Mouse (Mus musculus): Measurements from ENCODE around the gene Vpreb3.

Vpreb3 gene

GRCm38 (mm10) chr10:75932081-75932678, 10.7 kb upstream of the Vpreb3 start:
- in situ Hi-C loops (cut with MboI, MseI): no loop called here

- in situ Hi-C loops (cut with MboI, MseI): no loop called here
These were observed 10.0 kb upstream of the Vpreb3 start, which contains the start of gene Chchd10 for GRCm38 (mm10) chr10:75932891-75933290. Gene Chchd10 (plus strand): TSS chr10:75933130.

- in situ Hi-C loops (cut with MboI, MseI): no loop called here
These were observed 7.9 kb upstream of the Vpreb3 start for GRCm38 (mm10) chr10:75934991-75935390.

- in situ Hi-C loops (cut with MboI, MseI): no loop called here
These were observed 6.9 kb upstream of the Vpreb3 start, which contains the start of gene Mmp11 for GRCm38 (mm10) chr10:75935680-75936541. Gene Mmp11 (minus strand): TSS chr10:75936496.

- in situ Hi-C loops (cut with MboI, MseI): no loop called here
These were observed 5.8 kb upstream of the Vpreb3 start for GRCm38 (mm10) chr10:75936909-75937667.

GRCm38 (mm10) chr10:75937851-75938643, 4.8 kb upstream of the Vpreb3 start:
- in situ Hi-C loops (cut with MboI, MseI): no loop called here

GRCm38 (mm10) chr10:75939481-75940234, 3.2 kb upstream of the Vpreb3 start:
- in situ Hi-C loops (cut with MboI, MseI): no loop called here

- in situ Hi-C loops (cut with MboI, MseI): no loop called here
These were observed 2.3 kb upstream of the Vpreb3 start, which contains the start of gene Gm867 for GRCm38 (mm10) chr10:75940520-75940919. Gene Gm867 (minus strand): TSS chr10:75940672.

GRCm38 (mm10) chr10:75941042-75941824, 1.6 kb upstream of the Vpreb3 start:
- in situ Hi-C loops (cut with MboI, MseI): no loop called here

- in situ Hi-C loops (cut with MboI, MseI): no loop called here
These were observed 1.4 kb downstream of the Vpreb3 start for GRCm38 (mm10) chr10:75944066-75944772.

GRCm38 (mm10) chr10:75945213-75945612, 2.4 kb downstream of the Vpreb3 start:
- in situ Hi-C loops (cut with MboI, MseI): loop anchor here in 1 of 2 experiments (5.0 kb wide), 1 partner anchor 188 kb away; no protein-coding TSS in a partner anchor

- in situ Hi-C loops (cut with MboI, MseI): loop anchor here in 1 of 2 experiments (5.0 kb wide), 1 partner anchor 189 kb away; no protein-coding TSS in a partner anchor
These were observed 3.0 kb downstream of the Vpreb3 start for GRCm38 (mm10) chr10:75945896-75946295.

GRCm38 (mm10) chr10:75948079-75948478, 5.2 kb downstream of the Vpreb3 start:
- in situ Hi-C loops (cut with MboI, MseI): loop anchor here in 1 of 2 experiments (5.0 kb wide), 1 partner anchor 191 kb away; no protein-coding TSS in a partner anchor

GRCm38 (mm10) chr10:75949053-75950045, 6.5 kb downstream of the Vpreb3 start:
- in situ Hi-C loops (cut with MboI, MseI): loop anchor here (5.0 kb wide), 3 partner anchors 62 to 207 kb away; no protein-coding TSS in a partner anchor

GRCm38 (mm10) chr10:75950791-75951210, 7.9 kb downstream of the Vpreb3 start:
- in situ Hi-C loops (cut with MboI, MseI): loop anchor here (5.0 kb wide), 2 partner anchors 64 to 208 kb away; no protein-coding TSS in a partner anchor

- in situ Hi-C loops (cut with MboI, MseI): loop anchor here (5.0 kb wide), 2 partner anchors 64 to 209 kb away; no protein-coding TSS in a partner anchor
These were observed 8.7 kb downstream of the Vpreb3 start for GRCm38 (mm10) chr10:75951424-75952050.
